Mouse (Mus musculus) adrenal gland, adult 2 months (tissue): ENCODE measurements around the gene Foxa2. TPM values are rescaled to one million over a fixed set of nuclear protein-coding genes. Genes with fewer than 3 reads are reported as not detected.

ENCODE experiments used
- DNase-seq: peaks from one replicate; pipeline ENCODE4 v3.0.0; 2021
- microRNA-seq, 2 experiments: library from miRNA; unstranded; fragments of <30 nt; microRNA quantifications; one replicate each; pipeline ENCODE4 v1.2.0; 2021
- polyA plus RNA-seq: library from polyadenylated mRNA; depleted of rRNA; stranded (reverse); fragments of >200 nt; gene quantifications from 2 replicates; pipeline ENCODE4 v1.2.3, GENCODE M21; 2012
- total RNA-seq, 2 experiments: library from RNA; stranded (reverse); gene quantifications; 2 replicates each; pipeline ENCODE4 v1.2.3; 2021

Gene Foxa2
- total and polyA plus RNA-seq, 3 experiments: 0.18 TPM; not detected in 2

GRCm38 (mm10) chr2:148004554-148005521, 41.9 kb downstream of the Foxa2 start:
- no peak for DNase-seq

DNA sequence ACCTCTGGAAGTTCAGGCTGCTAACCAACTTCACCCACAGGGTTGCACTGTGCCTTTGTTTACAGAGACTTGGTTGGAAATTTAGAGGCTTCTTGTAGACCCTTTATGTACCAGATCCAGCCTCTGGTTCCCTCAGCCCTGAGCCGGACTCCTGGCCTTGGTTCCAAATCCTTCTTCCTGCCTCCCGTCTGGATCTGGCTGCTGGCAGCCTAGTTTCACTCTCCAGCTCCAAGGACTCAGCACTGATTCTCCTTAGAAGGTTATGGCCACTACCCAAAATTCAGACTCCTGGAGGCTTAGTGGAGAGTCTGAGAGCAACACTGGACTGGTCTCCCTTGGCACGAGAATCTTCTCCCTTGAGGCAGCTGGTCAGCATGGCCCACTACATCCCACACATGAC, 43.3 kb downstream of the Foxa2 start:
- DNase-seq: no peak

GRCm38 (mm10) chr2:147998206-147998966, 48.4 kb downstream of the Foxa2 start:
- no peak for DNase-seq

GRCm38 (mm10) chr2:147996781-147997180, 50.0 kb downstream of the Foxa2 start:
- no peak for DNase-seq

GRCm38 (mm10) chr2:147993821-147994220, 52.9 kb downstream of the Foxa2 start:
- no peak for DNase-seq

- no peak for DNase-seq
Observed at GRCm38 (mm10) chr2:147992935-147993679, 53.7 kb downstream of the Foxa2 start.

Small RNA genes within 50 kb of the gene (microRNA-seq; reads per million reads assigned to microRNA genes)
- 0 reads per million in 2 experiments for gene Gm27420
